Mouse (Mus musculus) urinary bladder, adult 18-20 months (tissue): Measurements from ENCODE around the gene Zfp618.

Experiments
- DNase-seq, 2 experiments: peaks; one replicate each; pipeline ENCODE4 v3.0.0; 2022; ENCODE audit warnings: low spot score in 2 of 2, mixed read lengths in 2 of 2

The Zfp618 gene

DNA sequence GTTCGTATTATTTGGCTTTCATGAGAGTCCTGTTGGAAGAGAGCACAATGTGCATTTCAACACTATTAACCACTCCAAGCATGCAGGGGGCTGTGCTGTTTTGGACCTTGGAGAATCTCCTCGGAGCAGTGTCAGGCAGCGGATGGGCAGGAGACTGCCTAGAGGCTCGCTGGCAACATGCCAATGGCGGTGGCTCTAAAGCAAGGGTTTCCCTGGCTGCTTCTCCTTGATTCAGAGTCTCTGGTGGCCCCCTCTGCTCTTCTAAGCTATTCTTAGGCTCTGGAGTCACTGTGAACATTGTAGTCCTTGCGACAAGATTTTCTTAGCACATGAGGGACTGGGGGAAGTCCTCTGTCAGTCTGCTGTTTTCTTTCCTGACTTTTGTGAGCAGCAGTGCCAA lies 33.5 kb downstream of the Zfp618 start:
- no peak for DNase-seq

DNA sequence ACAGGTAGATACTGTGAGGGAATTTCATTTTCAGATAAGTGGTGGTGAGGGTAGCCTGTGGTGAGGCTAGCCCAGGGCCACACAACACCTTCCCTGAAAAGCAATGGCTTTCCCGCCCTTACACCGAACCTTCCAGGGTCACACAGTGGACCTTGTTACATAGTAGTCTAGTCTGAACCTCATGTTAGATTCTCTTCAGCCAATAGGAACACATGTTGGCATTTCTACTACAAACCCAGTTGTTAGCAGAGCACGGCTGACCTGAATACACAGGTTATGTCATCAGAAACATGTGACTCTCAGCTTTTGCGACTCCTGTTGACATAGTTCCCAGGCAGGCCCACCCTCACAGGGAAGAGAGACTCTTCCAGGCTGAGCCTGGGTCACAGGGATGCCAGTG lies 33.9 kb downstream of the Zfp618 start:
- no peak for DNase-seq

DNA sequence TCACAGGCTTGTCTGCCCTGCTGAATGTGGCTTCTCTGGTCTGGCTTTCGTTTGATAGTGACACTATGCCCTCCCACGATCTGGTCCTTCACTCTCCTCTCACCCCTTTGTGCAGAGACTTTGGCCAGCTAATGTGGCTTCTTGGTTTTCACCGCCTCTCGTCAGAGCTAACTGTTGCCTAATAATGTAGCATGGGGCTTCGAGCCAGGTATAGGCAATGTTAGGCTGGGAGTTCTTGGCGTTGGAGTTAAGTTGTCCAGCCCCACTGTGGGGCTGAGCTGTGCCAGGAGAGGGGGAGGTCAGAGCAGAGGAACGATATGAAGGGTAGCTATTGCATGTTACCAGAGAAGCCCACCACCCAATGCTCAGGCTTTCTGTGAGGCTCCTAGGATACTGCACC lies 34.5 kb downstream of the Zfp618 start:
- no peak for DNase-seq

DNA sequence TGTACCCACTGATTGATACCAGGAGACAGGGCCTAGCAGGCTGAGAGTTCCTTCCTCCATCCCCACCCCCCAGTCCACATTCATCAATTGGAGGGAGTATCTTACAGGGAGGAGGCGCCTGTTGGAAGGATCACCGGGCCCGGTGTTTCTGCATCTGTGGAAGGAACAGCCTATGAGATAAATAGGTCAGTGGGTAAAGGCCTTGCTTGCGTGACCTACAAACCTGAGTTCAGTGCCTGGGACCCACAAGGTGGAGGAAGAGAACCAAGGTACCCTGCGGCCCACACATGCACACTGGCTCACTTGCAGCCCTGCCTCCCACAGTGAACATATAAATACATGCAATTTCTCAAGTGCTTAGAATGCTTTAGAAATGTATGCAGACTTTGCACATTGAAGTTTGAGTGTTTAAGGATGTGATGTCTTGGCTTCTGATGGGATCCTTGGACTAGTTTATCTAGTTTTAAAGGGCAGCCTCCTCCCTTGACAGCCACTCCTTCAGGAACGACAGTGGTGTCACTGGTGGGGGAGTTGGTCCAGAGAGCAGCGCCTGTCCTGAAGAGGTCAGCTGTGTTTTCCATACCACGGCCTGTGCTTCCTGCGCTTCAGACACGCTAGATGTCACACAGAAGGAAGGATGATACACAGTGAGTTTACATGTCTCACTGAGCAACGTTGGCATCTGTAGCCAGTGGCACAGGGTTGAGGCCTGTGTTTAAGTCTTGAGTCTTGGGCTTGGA lies 35.1 kb downstream of the Zfp618 start:
- DNase-seq: no peak

DNA sequence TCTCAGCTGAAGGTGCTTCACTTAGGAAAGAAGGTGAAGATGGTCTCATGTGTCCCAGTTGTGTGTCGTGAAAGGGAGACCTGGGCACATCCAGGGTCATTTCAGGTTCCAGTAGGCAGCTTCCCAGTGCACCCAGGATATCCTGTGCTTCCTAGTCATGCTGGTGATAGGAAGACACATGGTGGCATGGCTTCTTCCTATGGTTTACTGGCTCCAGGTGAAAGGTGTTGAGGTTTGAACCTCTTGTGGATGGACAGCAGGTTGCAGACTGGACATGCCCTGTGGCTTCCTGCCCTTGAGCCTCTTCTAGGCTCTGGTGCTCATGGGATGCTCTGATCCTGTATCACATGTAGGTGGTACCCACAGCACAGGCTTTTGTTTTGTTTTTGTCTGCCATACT lies 37.0 kb downstream of the Zfp618 start:
- no peak for DNase-seq

DNA sequence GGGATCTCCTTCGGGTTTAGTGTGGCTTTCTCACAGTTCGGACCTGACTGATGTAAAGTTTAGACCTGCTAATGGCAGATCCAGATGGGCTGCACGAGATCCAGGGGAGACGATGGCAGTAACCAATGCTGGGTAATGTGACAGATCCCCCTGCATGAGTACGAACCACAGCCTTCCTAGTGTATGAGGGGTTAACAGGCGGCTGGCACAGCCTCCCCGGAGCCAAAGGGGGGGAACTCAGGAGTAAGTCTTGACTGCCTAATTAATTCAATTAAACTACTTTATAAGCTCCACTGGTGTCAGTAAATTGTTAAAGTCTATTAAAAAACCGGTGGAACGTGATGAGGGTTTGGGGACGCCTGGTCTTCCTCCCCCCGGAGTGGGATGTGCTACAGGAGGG lies 39.1 kb downstream of the Zfp618 start:
- no peak for DNase-seq

DNA sequence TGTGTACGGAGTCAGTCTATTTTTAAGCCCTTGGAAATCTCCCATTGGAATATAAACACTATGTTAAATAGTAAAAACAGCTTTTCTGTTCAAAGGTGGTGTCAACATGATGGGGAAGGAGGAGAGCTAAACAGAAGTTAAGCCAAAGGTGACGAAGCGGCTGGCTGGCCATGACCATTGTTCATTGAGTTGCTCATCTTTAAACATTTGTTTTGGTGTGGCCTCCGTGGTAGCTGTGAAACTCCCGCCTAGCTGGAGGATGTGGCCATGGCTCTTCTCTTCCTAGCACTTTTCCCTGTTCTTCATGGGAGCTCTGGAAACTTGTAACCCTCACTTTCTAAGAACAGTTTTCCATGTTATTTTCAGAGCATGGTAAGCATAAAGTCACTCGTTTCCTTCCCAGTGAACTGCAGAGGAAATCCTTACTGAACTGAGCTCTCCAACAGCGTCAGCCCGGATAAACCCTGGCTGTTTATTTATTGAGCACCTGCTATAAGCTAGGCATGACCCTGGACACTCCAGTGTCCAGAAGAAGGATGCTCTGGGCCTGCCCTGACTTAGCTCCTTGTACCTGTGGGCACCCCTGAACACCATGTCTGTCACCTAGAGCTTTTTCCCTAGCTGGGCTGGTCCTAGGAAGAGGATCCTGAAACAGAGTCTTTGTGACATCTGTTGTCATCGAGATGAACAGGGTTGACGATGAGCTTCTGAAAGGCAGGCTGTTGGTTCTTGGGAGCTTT lies 40.2 kb downstream of the Zfp618 start:
- no peak for DNase-seq

DNA sequence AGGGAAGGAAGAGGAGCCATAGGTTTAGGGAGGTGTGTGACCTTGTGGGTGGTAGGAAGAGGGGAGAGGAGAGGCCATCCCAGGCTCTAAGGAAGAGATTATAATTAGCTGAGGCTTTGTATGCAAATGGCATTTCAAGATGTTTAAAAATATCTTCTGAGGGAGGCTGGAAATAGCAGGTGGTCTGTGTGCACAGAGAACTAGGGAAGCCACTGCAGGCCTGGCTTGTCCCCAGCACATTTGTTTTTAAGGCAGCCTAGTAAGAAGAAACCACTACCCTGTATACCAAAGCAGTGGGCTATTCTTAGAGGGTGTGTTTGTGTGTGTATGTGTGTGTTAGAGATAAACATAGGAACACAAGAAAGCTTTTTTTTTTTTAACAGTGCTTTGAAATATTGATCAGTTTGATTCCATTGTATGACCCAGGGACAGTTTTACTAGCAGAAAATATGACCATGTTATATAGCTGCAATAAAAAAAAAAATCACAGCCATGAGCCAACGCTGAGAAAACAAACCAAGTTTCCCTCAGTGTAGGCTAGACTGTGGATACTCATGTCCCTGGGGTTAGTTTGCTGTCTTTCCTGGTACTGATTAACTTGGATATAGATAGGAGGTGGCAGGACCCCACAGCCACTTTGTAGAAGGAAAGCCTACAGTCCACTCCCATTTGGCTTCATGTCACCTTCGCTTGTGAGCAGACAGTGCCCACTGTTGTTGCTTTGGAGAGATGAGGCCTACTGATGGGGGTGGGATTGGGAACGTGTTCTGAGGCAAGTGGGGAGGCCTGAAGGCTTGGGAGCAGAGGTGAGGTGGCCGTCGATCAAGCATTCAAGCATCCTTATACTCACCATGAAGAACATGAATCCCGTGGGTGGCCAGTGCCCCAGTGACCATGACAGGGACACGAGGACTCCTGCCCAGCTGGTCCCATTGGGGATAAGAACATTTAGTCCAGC lies 41.1 kb downstream of the Zfp618 start:
- DNase-seq: no peak

DNA sequence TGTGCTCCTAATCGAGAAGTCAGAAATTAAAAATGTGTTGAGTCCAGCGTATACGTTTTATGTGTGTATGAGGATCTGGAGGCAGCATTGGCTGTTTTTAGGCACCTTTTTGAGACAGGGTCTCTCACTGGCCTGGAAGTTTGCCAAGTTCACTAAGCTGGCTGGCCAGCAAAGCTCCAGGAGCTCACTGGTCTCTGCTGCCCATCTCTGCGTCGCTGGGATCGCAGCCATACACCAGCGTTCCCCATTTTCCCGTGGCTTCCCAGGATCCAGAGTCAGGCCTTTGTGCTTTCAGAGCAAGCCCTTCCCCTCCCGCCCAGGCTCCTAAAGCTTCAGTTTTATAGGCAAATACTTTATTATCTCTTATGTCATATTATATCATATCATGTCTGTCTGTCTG lies 42.8 kb downstream of the Zfp618 start:
- DNase-seq: no peak

DNA sequence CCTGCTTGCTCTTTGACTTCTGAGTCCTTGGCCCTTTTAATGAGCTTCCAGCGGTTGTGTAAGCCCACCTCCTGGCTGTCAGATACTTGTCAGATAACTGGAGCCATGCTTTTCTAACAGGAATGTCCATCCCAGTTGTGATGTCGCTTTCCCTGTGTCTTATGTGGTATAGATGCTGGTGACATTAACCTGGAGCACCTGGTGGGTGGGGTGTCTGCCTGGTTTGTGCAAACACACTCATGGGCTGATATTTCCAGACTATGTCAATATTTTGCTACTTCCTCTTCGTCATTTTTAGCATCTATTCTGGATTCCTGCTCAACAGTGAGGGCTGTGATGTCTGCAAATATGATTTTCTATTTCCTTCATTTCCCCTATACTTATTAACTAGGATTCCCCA lies 43.4 kb downstream of the Zfp618 start:
- no peak for DNase-seq

DNA sequence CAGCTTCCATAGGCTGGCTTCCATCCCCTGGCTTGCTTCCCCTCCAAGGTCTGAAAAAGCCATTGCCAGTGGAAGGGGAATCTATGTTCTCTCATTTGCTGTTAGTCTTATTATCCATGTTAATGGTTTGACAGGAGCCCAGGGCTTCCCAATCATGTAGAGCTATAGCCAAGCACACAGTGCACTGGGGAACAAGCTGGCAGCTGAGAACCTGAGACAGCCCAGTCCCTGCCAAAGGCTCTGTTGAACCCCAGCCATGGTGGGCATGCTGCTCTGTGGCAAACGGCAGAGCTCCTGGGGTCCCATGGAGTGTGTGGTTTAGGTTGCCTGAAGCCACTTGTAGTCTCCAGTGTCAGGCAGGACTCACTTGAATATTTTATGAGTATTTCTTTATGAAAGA lies 44.4 kb downstream of the Zfp618 start:
- no peak for DNase-seq

DNA sequence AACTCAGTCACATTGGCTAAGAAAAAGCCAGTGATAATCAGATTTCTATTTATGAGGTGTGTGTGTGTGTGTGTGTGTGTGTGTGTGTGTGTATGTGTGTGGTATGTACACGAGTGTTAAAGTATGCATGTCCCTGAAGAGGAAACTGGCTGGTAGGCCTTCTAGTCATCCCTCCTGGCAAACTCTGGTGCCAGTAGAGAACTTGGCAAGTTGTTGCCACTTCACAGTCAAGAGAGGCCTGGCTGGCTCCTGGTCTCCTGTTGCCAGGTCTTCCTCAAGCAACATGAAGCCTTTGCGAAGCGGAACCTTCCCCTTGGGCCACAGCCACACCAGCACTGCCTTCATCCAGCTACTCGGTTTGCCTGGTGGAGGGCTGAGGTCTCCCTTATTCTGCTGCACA lies 44.9 kb downstream of the Zfp618 start:
- DNase-seq: no peak

DNA sequence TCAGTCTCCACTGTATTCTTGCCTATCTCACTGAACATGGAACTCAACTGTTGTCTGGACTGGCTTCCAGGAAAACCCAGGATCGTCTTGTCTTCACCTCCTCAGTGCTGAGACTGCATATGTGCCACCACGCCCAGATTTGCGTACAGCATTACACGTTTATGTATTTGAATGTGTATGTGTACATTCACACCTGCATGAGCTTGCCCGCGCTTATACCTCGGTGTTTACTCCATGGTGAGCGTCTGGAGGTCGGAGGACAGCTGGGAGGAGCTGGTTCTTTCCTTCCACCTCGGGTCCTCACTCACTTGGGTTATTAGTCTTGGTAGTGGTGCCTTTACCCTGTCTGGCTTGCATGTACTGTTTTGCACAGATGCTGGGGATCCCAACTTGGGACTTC lies 53.2 kb downstream of the Zfp618 start:
- DNase-seq: no peak

DNA sequence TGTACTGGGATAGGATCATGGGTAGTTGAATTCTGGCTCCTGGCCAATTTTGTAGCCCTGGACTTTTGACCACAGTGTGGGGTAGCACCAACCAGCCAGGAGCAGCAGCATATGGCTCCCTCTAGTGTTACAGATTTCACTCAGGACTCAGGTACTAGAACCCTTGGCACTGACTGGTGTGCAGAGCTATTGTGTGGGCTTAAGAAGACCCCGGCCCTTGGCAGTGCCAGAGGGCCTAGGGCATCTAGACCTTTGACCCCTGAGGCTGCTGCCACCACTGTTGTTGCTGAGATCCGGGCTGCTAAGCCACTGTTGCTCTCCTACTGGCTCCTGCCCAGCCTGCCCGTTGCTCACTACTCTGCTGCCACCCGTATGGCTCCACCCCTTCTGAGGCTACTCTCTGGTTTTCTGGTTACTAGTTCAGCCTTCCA lies 54.1 kb downstream of the Zfp618 start:
- DNase-seq: no peak

DNA sequence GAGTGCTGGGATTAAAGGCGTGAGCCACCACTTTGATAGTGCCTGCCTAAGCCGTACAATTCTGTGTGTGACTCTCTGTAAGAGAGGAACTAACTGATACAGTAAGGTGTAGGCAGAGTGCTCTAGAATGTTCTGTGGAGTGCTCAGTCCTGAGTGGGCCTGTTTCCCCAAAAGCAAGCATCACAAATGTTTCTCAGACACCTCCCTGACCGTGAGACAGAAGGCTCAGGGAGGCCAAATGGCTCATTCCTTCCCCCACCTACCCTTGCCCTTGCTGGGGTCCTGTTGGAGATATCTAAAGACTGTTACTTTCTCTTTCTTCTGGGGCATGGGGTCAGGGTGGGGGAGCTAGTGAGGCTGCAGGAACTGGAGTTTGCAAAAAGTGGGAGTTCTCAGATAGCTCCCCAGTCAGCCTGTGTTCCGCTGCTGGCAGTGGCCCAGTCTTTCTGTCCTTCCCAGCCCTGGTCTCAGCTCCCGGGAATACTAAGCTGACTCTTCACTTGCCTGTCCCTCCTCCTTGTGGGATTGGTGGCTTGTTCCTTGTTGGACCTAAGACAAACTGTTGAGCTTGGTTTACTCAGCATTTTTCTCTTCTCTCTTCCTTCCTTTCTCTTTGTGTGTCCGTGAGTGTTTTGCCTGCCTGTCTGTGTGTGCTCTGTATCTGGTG lies 55.8 kb downstream of the Zfp618 start:
- no peak for DNase-seq

DNA sequence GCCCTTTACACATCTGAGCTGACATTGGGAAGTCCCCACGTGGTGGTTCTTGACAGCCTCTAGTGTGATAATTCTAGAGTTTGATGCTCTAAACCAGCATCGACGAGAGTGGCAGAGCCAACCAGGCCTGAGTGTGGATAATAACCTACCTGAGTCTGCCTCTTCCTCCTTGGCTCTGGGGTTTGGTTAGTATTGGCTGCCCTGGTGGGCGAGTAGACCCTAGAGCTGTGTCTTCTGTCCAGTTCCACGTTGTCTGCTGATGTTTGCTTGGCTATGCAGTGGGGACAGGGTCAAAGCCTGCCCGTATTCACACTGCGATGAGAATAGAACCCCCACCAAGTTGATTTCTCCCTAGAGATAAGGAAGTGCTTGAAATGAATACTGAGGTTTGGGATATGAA lies 58.1 kb downstream of the Zfp618 start:
- DNase-seq: no peak

DNA sequence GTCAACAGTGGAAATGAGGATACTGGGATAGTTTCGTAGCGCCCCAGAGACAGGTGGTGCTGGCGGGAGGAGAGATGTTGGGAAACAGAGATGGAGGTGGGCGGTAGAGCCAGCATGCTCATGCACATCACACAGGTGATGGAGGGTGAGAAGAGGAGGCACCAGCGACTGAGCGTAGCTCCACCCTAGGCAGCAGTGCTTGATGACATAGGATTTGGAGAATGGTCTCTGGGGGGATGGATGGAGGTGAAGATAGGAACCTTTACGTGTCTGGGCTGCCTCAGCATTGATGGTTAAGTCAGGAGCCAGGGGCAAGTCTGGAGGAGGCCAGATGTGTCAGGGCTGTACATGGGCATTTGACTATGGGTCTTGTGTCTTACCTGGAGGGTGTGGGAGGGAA lies 58.7 kb downstream of the Zfp618 start:
- DNase-seq: no peak

DNA sequence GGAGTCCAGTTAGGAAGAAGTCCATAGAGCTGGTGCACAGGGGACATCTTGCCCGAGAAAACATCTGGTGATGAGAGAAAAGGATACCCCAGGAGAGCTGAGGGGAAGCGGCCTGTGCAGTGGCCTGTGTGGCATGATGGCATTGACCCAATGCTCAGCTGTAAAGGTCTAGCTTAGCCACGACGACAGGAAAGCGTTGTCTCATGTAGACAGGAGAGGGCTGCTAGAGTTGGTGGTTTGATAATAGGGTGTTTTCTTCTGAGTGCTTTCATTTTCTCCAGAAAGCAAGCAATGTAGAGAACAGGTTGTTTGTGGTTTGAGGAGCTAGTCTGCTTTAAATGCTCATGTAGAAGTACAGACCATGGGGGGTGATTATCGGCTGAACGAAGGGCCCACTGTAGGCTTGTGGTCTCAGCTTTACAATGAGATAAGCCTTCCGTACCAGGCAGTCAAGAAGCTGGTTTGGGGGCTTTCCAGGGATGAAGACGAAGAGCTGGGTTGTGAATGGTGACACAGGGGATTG lies 59.4 kb downstream of the Zfp618 start:
- DNase-seq: no peak

DNA sequence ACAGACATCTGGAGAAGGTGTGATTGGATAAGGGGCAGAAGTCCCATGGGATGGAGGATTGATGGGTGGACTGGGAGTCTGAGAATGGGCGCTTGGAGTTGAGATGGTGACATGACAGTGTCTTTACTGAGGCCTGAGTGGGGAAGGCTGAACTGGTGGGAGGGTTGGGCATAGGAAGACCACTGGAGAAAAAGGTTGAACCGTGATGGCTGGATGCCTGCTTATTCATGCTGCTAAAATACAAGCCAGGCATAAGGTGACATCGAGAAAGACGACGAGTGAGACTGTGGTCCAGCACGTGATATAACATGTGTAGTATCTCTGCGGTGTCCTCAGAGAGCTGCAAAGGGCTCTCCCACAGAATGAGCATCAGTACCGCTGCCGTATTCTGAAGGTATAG lies 59.9 kb downstream of the Zfp618 start:
- DNase-seq: no peak

DNA sequence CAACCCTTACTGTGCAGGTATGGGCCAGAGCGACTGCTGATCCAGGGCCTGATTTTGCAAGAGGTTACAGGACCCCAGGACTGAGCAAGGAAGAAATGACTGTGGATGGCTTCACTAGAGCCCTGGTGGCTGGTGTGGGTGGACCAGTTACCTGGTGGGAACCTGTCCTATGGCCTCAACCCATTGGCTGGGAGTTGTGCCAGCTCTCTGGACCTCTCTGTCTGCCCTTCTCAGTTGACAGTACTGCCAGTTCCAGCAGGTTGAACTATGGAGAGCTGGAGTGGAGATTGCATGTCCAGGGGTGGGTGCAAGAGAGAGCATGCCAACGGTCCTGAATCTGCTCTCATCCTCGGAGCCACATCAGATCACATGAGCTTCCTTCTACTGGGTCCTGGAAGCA lies 60.9 kb downstream of the Zfp618 start:
- no peak for DNase-seq

DNA sequence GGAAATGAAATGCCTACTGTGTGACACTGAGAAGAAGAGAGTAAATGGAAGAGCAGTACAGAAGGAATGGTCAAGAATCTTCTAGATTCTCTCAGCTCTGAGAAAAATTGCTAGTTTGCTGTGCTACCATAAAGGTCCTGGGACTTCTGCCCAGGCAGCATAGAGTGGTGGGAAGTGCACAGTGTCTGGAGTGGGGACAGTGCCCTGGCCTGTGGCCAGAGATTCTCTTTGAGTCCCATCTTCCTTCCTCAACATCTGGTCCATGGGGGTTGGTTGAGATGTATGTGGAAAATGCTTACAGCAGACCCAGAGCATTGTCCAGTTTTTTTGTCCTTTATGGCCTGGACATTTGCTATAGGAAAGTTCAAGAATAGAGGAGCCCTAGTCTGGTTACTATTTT lies 62.1 kb downstream of the Zfp618 start:
- no peak for DNase-seq

DNA sequence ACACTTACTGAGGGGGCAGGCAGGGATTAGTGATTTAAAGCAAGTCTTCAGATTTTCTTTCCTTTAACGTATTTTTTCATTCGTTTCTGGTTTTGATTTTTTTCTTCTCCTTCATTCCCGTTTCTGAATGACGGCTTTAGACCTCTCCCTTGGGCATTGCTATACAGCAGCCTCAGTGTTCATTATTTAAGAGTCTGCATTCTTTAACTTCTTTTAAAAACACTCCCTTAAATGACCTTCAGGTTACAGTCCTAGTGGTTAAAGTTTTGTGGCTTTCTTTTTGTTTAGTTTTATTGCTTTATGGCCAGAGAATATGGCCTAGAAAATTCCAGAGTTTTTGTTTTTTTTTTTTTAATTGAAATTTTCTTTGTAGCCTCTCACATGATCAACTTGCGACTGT lies 64.8 kb downstream of the Zfp618 start:
- DNase-seq: no peak
